Mouse (Mus musculus): ENCODE measurements around the gene Gale. TPM values are rescaled to one million over a fixed set of nuclear protein-coding genes. Genes with fewer than 3 reads are reported as not detected.
"Not testable (repeated sequence)": the region's sequence is repeated elsewhere in the genome, so short reads cannot be mapped to it uniquely, and the experiment has no call there.

Gale gene
- total RNA-seq, 2 experiments from 2014 or later = 0.73 to 0.97 TPM

- DNase-seq (ENCODE audit: low spot score) = no peak
Measured at GRCm38 (mm10) chr4:135969070-135969750, 5.7 kb downstream of the Gale start.

GRCm38 (mm10) chr4:135970585-135970984 lies 7.1 kb downstream of the Gale start:
- no peak for DNase-seq (ENCODE audit: low spot score)

GRCm38 (mm10) chr4:135971805-135972555 lies 8.5 kb downstream of the Gale start:
- DNase-seq (ENCODE audit: low spot score) = no peak

- DNase-seq (ENCODE audit: low spot score) = peak; percentile 91
Measured at GRCm38 (mm10) chr4:135972556-135972906, 9.0 kb downstream of the Gale start, which contains the start of gene Lypla2. Gene Lypla2 (minus strand): TSS chr4:135972626.

- DNase-seq (ENCODE audit: low spot score) = no peak
Measured at GRCm38 (mm10) chr4:135972911-135973811, 9.6 kb downstream of the Gale start.

- DNase-seq (ENCODE audit: low spot score) = no peak
Measured at GRCm38 (mm10) chr4:135976146-135976545, 12.6 kb downstream of the Gale start.

- DNase-seq (ENCODE audit: low spot score) = not testable (repeated sequence)
Measured at GRCm38 (mm10) chr4:135980223-135980622, 16.7 kb downstream of the Gale start.

GRCm38 (mm10) chr4:135981524-135982063 lies 18.1 kb downstream of the Gale start:
- DNase-seq (ENCODE audit: low spot score) = no peak

GRCm38 (mm10) chr4:135984556-135984955 lies 21.0 kb downstream of the Gale start:
- no peak for DNase-seq (ENCODE audit: low spot score)

GRCm38 (mm10) chr4:135985193-135985592 lies 21.7 kb downstream of the Gale start:
- no peak for DNase-seq (ENCODE audit: low spot score)

- no peak for DNase-seq (ENCODE audit: low spot score)
Measured at GRCm38 (mm10) chr4:135985769-135986168, 22.2 kb downstream of the Gale start.

- DNase-seq (ENCODE audit: low spot score) = peak; percentile 15
Measured at GRCm38 (mm10) chr4:135986301-135986942, 22.9 kb downstream of the Gale start.

- DNase-seq (ENCODE audit: low spot score) = peak; percentile 91
Measured at GRCm38 (mm10) chr4:135986943-135987710, 23.6 kb downstream of the Gale start, which contains the start of gene Pithd1. Gene Pithd1 (minus strand): TSS chr4:135987264.

- DNase-seq (ENCODE audit: low spot score) = no peak
Measured at GRCm38 (mm10) chr4:135987714-135988113, 24.2 kb downstream of the Gale start.

- DNase-seq (ENCODE audit: low spot score) = no peak
Measured at GRCm38 (mm10) chr4:135993941-135994340, 30.4 kb downstream of the Gale start.

- DNase-seq (ENCODE audit: low spot score) = no peak
Measured at GRCm38 (mm10) chr4:135995118-135995517, 31.6 kb downstream of the Gale start.

- DNase-seq (ENCODE audit: low spot score) = no peak
Measured at GRCm38 (mm10) chr4:136004107-136004675, 40.7 kb downstream of the Gale start.

GRCm38 (mm10) chr4:136004921-136005320 lies 41.4 kb downstream of the Gale start:
- no peak for DNase-seq (ENCODE audit: low spot score)

- DNase-seq (ENCODE audit: low spot score) = no peak
Measured at GRCm38 (mm10) chr4:136006821-136007220, 43.3 kb downstream of the Gale start.

Measured in gastrocnemius, adult 18-20 months (tissue).